8 mouse cellular contexts compared by ENCODE assay signal in the genomic region with DNA sequence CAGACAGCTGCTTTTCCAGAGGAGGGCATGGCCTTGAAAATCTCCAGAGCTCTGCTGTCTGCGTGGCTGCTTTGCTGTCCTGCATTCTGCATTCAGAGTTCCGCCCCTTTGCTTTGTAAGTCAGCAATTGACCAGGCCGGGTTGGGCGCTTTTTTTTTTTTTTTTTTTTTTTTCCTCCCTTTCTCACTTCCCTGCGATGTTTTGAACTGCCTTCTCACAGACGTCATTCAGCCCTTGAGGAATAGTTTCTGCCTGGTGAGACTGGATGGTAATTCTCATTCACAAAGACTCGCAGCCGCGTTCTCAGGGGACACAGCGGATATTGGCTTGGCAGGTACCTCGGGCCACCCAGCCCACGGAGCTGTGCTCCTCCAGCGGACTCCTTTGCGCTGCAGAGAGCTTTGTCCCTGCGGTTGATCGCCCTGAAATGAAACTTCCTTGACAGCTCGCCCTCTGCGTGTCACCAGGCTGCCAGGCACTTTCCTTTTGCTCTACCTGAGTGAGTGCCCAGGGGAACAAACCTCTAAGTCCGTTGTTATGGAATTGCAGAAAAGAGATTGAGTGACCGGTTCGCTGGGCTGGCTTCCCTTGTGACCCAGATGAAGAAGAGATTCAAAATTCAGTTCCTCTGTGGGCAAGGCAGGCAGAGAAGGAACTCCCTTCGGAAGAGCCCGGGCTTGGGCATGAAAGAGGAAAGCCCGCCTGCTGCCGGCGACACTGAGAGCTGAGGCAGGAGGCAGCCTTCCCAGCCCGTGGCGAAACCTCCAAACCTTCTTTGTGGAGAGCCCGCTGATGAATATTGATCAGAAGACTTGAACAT.
DNase-seq lines count a peak whose midpoint lies in the region; ATAC-seq and TF ChIP-seq lines count a peak whose summit lies in the region.

No protein-coding gene starts in this region.

- H3K27ac ChIP-seq in bone marrow, adult 2 months (ENCODE audit: control insufficient read depth, insufficient read depth, low read depth, low read length, poor library complexity), result peak overlapping the region; percentile 61
- H3K27ac ChIP-seq in embryonic facial prominence, embryonic 15.5 days (replicated peaks), result peak overlapping the region; percentile 28
- peak overlapping the region; percentile 94 for H3K27ac ChIP-seq in liver, embryonic 14.5 days
- peak overlapping the region; percentile 85 for H3K27ac ChIP-seq in stomach, postnatal 0 days (replicated peaks)

- no peaks in the 10 kb centered on the region for H3K36me3 ChIP-seq in embryonic facial prominence, embryonic 15.5 days
- H3K36me3 ChIP-seq in liver, embryonic 14.5 days (replicated peaks; ENCODE audit: control insufficient read depth, insufficient read depth, low read depth), result no peaks in the 10 kb centered on the region
- no peaks in the 10 kb centered on the region for H3K36me3 ChIP-seq in stomach, postnatal 0 days (ENCODE audit: control insufficient read depth, insufficient read depth, low read length)

- TF ChIP-seq EP300 in liver, embryonic 14.5 days (IDR thresholded peaks at IDR 0.05; ENCODE audit: low read depth), result peak; percentile 34; the same call in 1 of the 2 replicates
- TF ChIP-seq EP300 in stomach, postnatal 0 days (optimal IDR thresholded peaks at IDR 0.05), result no peak

- H3K4me1 ChIP-seq in bone marrow, adult 2 months (ENCODE audit: control insufficient read depth, insufficient read depth, low read length), result peaks cover 1% of the 10 kb centered on the region; the same call in 1 of the 2 replicates
- 0 out of 2 replicates have a peak, but pooled peaks cover 3% of the 10 kb centered on the region for H3K4me1 ChIP-seq in embryonic facial prominence, embryonic 15.5 days
- peaks cover 52 to 53% of the 10 kb centered on the region in 2 experiments for H3K4me1 ChIP-seq in liver, embryonic 14.5 days (replicated peaks; ENCODE audit: control insufficient read depth in 2 of 2, insufficient read depth in 2 of 2, low read length in 1 of 2)
- H3K4me1 ChIP-seq in stomach, postnatal 0 days (replicated peaks; ENCODE audit: control insufficient read depth, insufficient read depth), result 0 out of 2 replicates have a peak, but pooled peaks cover 2% of the 10 kb centered on the region

- H3K4me3 ChIP-seq in bone marrow, adult 2 months (replicated peaks; ENCODE audit: control insufficient read depth, low read depth, low read length), result peak overlapping the region; percentile 76
- H3K4me3 ChIP-seq in embryonic facial prominence, embryonic 15.5 days (replicated peaks), result peak overlapping the region; percentile 52
- peak overlapping the region; percentile 83 to 95 for H3K4me3 ChIP-seq in liver, embryonic 14.5 days (ENCODE audit: insufficient read depth in 1 of 2, low read depth in 2 of 2, low read length in 2 of 2)
- peak overlapping the region; percentile 60 for H3K4me3 ChIP-seq in stomach, postnatal 0 days (ENCODE audit: low read depth, low read length)

- H3K27me3 ChIP-seq in embryonic facial prominence, embryonic 15.5 days, result no peaks in the 10 kb centered on the region
- H3K27me3 ChIP-seq in liver, embryonic 14.5 days (ENCODE audit: control insufficient read depth, insufficient read depth, low read length), result no peaks in the 10 kb centered on the region
- no peaks in the 10 kb centered on the region for H3K27me3 ChIP-seq in stomach, postnatal 0 days (ENCODE audit: control insufficient read depth, insufficient read depth, low read length)

- TF ChIP-seq CTCF in bone marrow, adult 2 months (IDR thresholded peaks at IDR 0.05; ENCODE audit: control insufficient read depth, insufficient read depth, low read length), result no peak
- peak; percentile 61 for TF ChIP-seq CTCF in liver, embryonic 14.5 days (IDR thresholded peaks at IDR 0.05; ENCODE audit: low read depth)
- peak; percentile 35; the same call in 1 of the 2 replicates for TF ChIP-seq CTCF in stomach, postnatal 0 days (IDR thresholded peaks at IDR 0.05; ENCODE audit: low read depth)

- ATAC-seq in CD4-positive, CD25-positive, alpha-beta regulatory T cell, adult 4 months, result peak; percentile 34
- no peak for ATAC-seq in embryonic facial prominence, embryonic 15.5 days (ENCODE audit: insufficient number of reproducible peaks, low FRiP score, low TSS enrichment, low read depth)
- peak; percentile 73 for ATAC-seq in liver, embryonic 14.5 days (ENCODE audit: insufficient read depth)
- peak; percentile 76 for ATAC-seq in stomach, postnatal 0 days (ENCODE audit: low FRiP score, low TSS enrichment)

- under 1% methylated on average over 29 of the region's 29 CpGs for WGBS in bone marrow, adult 2 months
- WGBS in embryonic facial prominence, embryonic 15.5 days, result 1% methylated on average over 29 of the region's 29 CpGs
- WGBS in liver, embryonic 14.5 days (ENCODE audit: insufficient replicate concordance), result under 1% methylated on average over 29 of the region's 29 CpGs
- 4% methylated on average over 29 of the region's 29 CpGs for WGBS in stomach, postnatal 0 days

- no peaks in the 10 kb centered on the region for H3K9me3 ChIP-seq in embryonic facial prominence, embryonic 15.5 days (replicated peaks)
- H3K9me3 ChIP-seq in liver, embryonic 14.5 days (ENCODE audit: control insufficient read depth, low read length), result no peaks in the 10 kb centered on the region
- no peaks in the 10 kb centered on the region for H3K9me3 ChIP-seq in stomach, postnatal 0 days (ENCODE audit: control insufficient read depth, low read length)

- peak; percentile 30; the same call in 1 of the 2 replicates for TF ChIP-seq POLR2A in bone marrow, adult 2 months (IDR thresholded peaks at IDR 0.05; ENCODE audit: borderline replicate concordance, control insufficient read depth, low read depth, low read length)

- peak; percentile 42 to 49 for DNase-seq in heart, adult 9 months (ENCODE audit: low spot score in 2 of 2)
- DNase-seq in kidney, adult 9 months, result peak; percentile 41
- DNase-seq in liver, embryonic 14.5 days (ENCODE audit: low read depth in 3 of 3, low spot score in 3 of 3), result peak in 2 of 3 experiments; percentile 44 to 50
- peak; percentile 38 for DNase-seq in naive thymus-derived CD4-positive, alpha-beta T cell, adult 2 months (ENCODE audit: low read depth)
- DNase-seq in stomach, postnatal 0 days (ENCODE audit: low spot score), result peak; percentile 62

- H3K9ac ChIP-seq in embryonic facial prominence, embryonic 15.5 days, result peak overlapping the region; percentile 37
- peak overlapping the region; percentile 99 for H3K9ac ChIP-seq in liver, embryonic 14.5 days (replicated peaks)
- peak overlapping the region; percentile 59 for H3K9ac ChIP-seq in stomach, postnatal 0 days (ENCODE audit: low read length)

- H3K4me2 ChIP-seq in embryonic facial prominence, embryonic 15.5 days (replicated peaks), result peak overlapping the region; percentile 81
- H3K4me2 ChIP-seq in liver, embryonic 14.5 days (ENCODE audit: low read depth), result peak overlapping the region; percentile 90
- H3K4me2 ChIP-seq in stomach, postnatal 0 days (replicated peaks; ENCODE audit: low read depth), result peak overlapping the region; percentile 62

Comparison
In these comparisons a context has a peak if more than half of its experiments do, and no peak if none do; other contexts are left out.
1. H3K27ac ChIP-seq: peak in every context shown above with its lines; median percentile 94 in liver, embryonic 14.5 days; 85 in stomach, postnatal 0 days; 61 in bone marrow, adult 2 months; 28 in embryonic facial prominence, embryonic 15.5 days.
2. H3K9ac ChIP-seq: peak in every context shown above with its lines; median percentile 99 in liver, embryonic 14.5 days; 59 in stomach, postnatal 0 days; 37 in embryonic facial prominence, embryonic 15.5 days.